Mouse (Mus musculus) thymus, adult 2 months (tissue): ENCODE data around the gene Cd151. TPM values are rescaled to one million over a fixed set of nuclear protein-coding genes. Genes with fewer than 3 reads are reported as not detected.

ENCODE experiments used
- DNase-seq: peaks from one replicate; pipeline ENCODE4 v3.0.0; 2021
- H3K27ac ChIP-seq: fragments of 200-500 bp; 2 replicates; pipeline ENCODE4 v1.5.1; 2012; ENCODE audit warnings: low read length, control low read depth; ENCODE audit not compliant: control insufficient read depth, insufficient read depth
- H3K27me3 ChIP-seq: fragments of 200-500 bp; 2 replicates; pipeline ENCODE4 v1.6.1; 2012; ENCODE audit warnings: mild to moderate bottlenecking, low read length, moderate library complexity, mixed read lengths; ENCODE audit not compliant: control insufficient read depth, insufficient read depth
- H3K36me3 ChIP-seq: fragments of 200-500 bp; 2 replicates; pipeline ENCODE4 v1.6.1; 2012; ENCODE audit warnings: mild to moderate bottlenecking, low read length, moderate library complexity; ENCODE audit not compliant: control insufficient read depth, insufficient read depth
- H3K4me1 ChIP-seq: fragments of 200-500 bp; replicated peaks from 2 replicates; pipeline ENCODE4 v1.6.1; 2012; ENCODE audit warnings: low read length; ENCODE audit not compliant: control insufficient read depth, insufficient read depth
- H3K4me3 ChIP-seq: fragments of 200-500 bp; 2 replicates; pipeline ENCODE4 v1.5.1; 2012; ENCODE audit warnings: mild to moderate bottlenecking, low read length, control low read depth, moderate library complexity; ENCODE audit not compliant: control insufficient read depth, insufficient read depth
- CTCF ChIP-seq: fragments of 200-500 bp; IDR thresholded peaks from 2 replicates; pipeline ENCODE4 v1.5.1; 2012; ENCODE audit warnings: mild to moderate bottlenecking, control low read depth, low read length, moderate library complexity, borderline replicate concordance; ENCODE audit not compliant: control insufficient read depth, poor library complexity, insufficient read depth; ENCODE audit errors: extremely low read depth
- POLR2A ChIP-seq: fragments of 200-500 bp; IDR thresholded peaks from 2 replicates; pipeline ENCODE4 v1.6.1; 2012; ENCODE audit warnings: mild to moderate bottlenecking, low read length, control low read depth, moderate library complexity; ENCODE audit not compliant: control insufficient read depth, poor library complexity, insufficient read depth; ENCODE audit errors: extremely low read depth
- WGBS: fragments of 180-500 bp; shearing (Covaris S2); methylation state at CpG from one replicate; pipeline ENCODE4 v1.1.7; 2018; 5-methylcytosine and 5-hydroxymethylcytosine counted together
- polyA plus RNA-seq: library from polyadenylated mRNA; depleted of rRNA; stranded (reverse); fragments of >200 nt; gene quantifications from 2 replicates; pipeline ENCODE4 v1.2.3, GENCODE M21; 2012

The Cd151 gene
- polyA plus RNA-seq, 1 experiment, result 186 TPM

DNA sequence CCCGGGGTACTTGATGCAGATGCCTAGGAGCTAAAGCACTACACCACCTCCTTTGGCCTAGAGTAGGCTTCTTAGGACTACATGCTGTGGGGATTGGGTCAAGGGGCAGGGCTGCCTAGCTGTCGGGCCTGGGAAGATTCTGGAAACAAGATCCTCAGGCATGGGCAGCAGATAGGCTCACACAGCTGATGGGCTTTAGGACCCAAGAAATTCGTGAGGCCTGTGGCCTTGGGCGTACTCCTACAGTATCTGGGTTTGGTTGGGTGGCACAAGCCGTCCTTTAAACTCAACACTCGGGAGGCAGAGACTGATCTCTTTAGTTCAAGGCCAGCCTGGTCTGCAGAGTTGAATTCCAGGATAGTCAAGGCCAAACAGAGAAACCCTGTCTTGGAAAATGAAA lies 5.0 kb downstream of the Cd151 start:
- no peaks in the 10 kb centered on the region for H3K27me3 ChIP-seq
- TF ChIP-seq POLR2A (no peak), CTCF (no peak)
- peaks cover 38% of the 10 kb centered on the region for H3K4me1 ChIP-seq
- H3K36me3 ChIP-seq, result 0 out of 2 replicates have a peak, but pooled peaks cover 3% of the 10 kb centered on the region
- no peak overlapping the region for H3K4me3 ChIP-seq
- DNase-seq, result no peak
- 94% methylated on average over 6 of the region's 6 CpGs for WGBS
- no peak overlapping the region for H3K27ac ChIP-seq

- no peak overlapping the region for H3K4me3 ChIP-seq
- peaks cover 38% of the 10 kb centered on the region for H3K4me1 ChIP-seq
- no peak overlapping the region for H3K27ac ChIP-seq
- WGBS, result 93% methylated on average over 6 of the region's 6 CpGs
- no peak for TF ChIP-seq CTCF
- no peak for TF ChIP-seq POLR2A
- no peak for DNase-seq
- H3K36me3 ChIP-seq, result 0 out of 2 replicates have a peak, but pooled peaks cover 3% of the 10 kb centered on the region
- H3K27me3 ChIP-seq, result no peaks in the 10 kb centered on the region
Measured at GRCm38 (mm10) chr7:141472763-141473162, 5.6 kb downstream of the Cd151 start.

- peaks cover 32% of the 10 kb centered on the region for H3K4me1 ChIP-seq
Measured at GRCm38 (mm10) chr7:141474160-141474559, 7.0 kb downstream of the Cd151 start.

DNA sequence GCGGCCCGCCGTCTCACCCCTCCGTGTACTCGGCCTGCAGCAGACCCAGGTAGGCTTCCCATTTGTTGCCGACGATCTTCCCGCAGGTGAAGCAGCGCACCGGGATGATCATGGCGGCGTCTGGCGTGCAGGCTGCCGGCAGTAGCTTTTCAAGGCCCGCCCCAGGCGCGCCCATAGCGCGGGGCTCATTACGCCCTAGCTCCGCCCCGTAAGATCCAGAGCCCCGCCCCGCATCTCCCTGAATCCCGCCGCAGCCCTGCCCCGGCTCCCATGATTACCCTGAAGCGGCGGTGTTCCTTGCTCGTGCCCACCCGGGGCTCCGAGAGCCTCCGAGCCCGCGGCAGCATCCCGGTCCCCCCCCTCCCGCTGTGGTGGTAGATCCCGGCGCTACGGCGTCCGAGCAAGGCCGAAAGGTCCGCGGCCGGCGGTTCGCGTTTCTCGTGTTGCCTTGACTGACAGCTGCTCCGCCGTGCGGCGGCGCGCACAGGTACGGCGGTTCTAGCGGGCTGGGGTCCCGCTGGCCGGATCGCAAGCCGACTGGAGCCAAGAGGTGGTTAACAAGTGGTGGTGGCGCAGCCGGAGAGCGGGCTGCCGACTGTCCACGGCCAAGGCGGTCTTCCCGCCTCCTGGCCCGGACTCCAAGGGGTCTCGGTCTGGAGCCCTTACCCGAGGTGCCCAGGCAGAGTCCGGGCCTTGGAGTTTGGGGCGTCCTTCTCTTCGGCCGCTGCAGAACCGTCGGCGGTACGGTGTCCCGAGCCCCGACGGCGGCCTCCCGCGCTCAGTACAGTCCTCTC lies 8.0 kb downstream of the Cd151 start, which contains the start of the genes Polr2l and Tspan4:
Gene Polr2l, minus strand, starts transcription at position 122 of the 794 bp plus-strand sequence.
Gene Tspan4, plus strand, starts transcription at position 230 of the 794 bp plus-strand sequence.
- 0 out of 2 replicates have a peak, but pooled peaks cover under 1% of the 10 kb centered on the region for H3K36me3 ChIP-seq
- TF ChIP-seq CTCF (peak; percentile 48; the same call in 1 of the 2 replicates), POLR2A (peak; percentile 62)
- peak; percentile 81 for DNase-seq
- WGBS, result under 1% methylated on average over 87 of the region's 87 CpGs
- H3K27ac ChIP-seq, result no peak within 1 kb of the TSS
- H3K27me3 ChIP-seq, result no peaks in the 10 kb centered on the region
- peak within 1 kb of the TSS; percentile 70 for H3K4me3 ChIP-seq
- H3K4me1 ChIP-seq, result peaks cover 31% of the 10 kb centered on the region

More at GRCm38 (mm10) chr7:141474160-141474559, 7.0 kb downstream of the Cd151 start:
- Histone ChIP-seq H3K27me3 (no peaks in the 10 kb centered on the region), H3K27ac (no peak overlapping the region), H3K4me3 (peak overlapping the region; percentile 70), H3K36me3 (0 out of 2 replicates have a peak, but pooled peaks cover 3% of the 10 kb centered on the region)
- 8% methylated on average over 5 of the region's 5 CpGs for WGBS
- TF ChIP-seq POLR2A, result no peak
- TF ChIP-seq CTCF, result no peak
- DNase-seq, result no peak

- H3K36me3 ChIP-seq, result no peaks in the 10 kb centered on the region
- WGBS, result 3% methylated on average over 12 of the region's 12 CpGs
- no peak for TF ChIP-seq POLR2A
- TF ChIP-seq CTCF, result no peak
- no peaks in the 10 kb centered on the region for H3K27me3 ChIP-seq
- H3K27ac ChIP-seq, result no peak overlapping the region
- peaks cover 31% of the 10 kb centered on the region for H3K4me1 ChIP-seq
- DNase-seq, result no peak
- peak overlapping the region; percentile 70 for H3K4me3 ChIP-seq
Measured at GRCm38 (mm10) chr7:141475805-141476158, 8.6 kb downstream of the Cd151 start.

- no peak overlapping the region for H3K27ac ChIP-seq
- TF ChIP-seq CTCF (no peak), POLR2A (no peak)
- no peaks in the 10 kb centered on the region for H3K36me3 ChIP-seq
- H3K27me3 ChIP-seq, result no peaks in the 10 kb centered on the region; the same call in 1 of the 2 replicates
- H3K4me1 ChIP-seq, result peaks cover 37% of the 10 kb centered on the region
- peak overlapping the region; percentile 4; the same call in 1 of the 2 replicates for H3K4me3 ChIP-seq
- whole genome bisulfite sequencing, result 2% methylated on average over 16 of the region's 17 CpGs
- DNase-seq, result no peak
Measured at GRCm38 (mm10) chr7:141476226-141476980, 9.2 kb downstream of the Cd151 start.
